Mouse (Mus musculus) spleen, postnatal 14 days (tissue): ENCODE data around the gene Kirrel3.

Source experiments
- DNase-seq, 2 experiments: peaks; one replicate each; pipeline ENCODE4 v3.0.0; 2021 to 2022; ENCODE audit warnings: low spot score in 2 of 2

The Kirrel3 gene

DNA sequence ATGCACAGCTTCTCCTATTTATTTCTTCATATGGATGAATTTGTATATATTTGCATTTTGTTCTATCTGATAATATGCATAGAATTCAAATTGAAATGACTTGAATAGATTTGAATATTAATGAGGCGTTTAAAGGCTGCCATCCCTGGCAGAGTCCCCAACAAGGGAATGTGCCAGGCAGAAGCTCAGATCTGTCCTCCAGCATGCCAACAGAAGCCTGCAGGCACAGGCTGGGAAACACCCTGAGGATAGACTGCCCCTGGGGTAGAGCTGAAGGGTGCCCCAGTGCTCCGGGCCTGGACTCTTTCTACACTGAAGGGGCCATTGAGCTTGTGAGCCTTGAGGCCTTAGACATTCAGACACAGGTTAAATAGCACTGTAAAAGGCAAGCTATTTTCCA is 21.5 kb downstream of the Kirrel3 start:
- DNase-seq = no peak

GRCm38 (mm10) chr9:34518861-34519260 is 33.2 kb downstream of the Kirrel3 start:
- no peak for DNase-seq

DNA sequence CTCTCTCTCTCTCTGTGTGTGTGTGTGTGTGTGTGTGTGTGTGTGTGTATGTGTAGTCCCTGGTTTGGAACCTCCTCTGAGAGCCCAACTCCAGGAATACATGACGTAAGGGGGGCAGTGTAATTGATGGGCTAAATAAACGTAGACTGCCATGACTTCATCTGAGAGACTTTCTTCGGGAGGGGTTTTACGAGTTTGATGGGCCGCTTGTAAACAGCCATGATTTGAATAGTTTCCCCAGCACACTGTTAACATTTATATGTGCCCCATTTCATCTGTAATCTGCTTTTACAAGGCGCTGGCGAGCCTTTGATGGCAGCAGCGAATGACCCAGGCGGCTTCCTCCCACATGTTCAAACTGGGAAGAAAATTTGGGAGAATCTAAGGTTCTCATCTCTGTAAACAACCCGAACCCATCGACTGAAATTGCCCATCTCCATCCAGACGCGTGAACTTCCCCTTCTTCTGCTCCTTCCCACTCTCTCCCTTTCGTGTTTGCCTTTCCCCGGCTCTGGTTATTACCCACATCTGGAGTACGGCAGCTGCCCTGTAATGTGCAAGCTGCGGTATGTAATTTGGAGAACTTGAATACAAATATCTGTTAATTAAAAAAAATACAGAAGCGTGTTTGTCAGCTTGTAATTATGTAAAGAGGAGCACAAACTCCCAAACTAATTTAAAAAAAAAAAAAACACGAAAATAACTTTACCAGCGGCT is 34.7 kb downstream of the Kirrel3 start:
- no peak for DNase-seq

DNA sequence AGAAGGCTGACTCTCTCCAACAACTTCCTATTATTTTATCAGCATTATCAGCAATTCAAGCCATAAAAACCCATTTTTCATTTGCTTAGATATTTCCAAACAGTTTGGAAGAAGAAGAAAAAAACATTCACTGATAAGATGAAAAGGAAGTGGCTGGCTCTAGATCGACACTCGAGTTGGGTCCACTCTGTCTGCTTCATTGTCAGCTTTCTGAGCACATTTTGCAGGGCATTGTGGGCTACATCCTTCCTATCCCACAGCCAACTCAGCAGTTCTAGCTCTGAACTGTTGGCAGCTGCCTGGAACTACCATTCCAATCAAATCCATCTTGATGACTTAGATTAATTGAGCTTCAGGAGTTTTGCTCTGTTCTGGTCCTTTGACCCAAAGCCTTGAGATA is 40.0 kb downstream of the Kirrel3 start:
- DNase-seq = no peak

DNA sequence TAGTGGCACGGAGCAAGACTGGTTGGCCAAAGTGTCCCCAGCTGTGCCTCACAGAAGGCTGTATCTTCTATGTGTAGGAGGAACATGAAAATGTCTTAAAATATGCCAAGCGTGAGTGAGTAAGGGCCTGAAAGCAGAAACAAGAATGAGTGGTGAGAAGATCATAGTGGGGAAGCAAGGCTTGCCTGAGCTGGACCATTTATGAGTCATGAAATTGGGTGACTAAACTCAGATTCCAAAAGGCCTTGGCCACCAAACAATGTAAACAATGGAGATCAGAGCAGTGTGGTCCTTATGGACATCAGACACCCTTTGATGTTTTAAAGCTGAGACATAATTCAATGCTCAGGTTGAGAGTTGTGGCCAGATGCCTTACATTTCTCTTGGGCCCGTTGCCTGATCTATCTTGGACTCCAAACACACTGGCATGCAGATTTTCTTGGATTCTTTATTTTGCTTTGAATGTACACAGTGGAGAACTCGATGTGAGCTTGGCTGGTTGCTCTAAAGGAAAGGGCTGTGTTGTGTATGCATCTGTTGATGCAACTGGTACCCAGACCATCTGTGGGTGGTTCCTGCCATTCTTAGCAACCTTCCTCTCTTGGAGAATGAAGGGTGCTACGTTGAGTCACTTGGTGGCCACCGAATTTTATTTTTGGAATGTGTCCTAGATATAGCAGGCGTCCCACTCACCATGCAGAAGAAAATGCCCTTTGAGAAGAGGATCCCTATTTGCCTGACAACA is 53.1 kb downstream of the Kirrel3 start:
- no peak for DNase-seq

GRCm38 (mm10) chr9:34541908-34542307 is 56.2 kb downstream of the Kirrel3 start:
- DNase-seq = no peak

DNA sequence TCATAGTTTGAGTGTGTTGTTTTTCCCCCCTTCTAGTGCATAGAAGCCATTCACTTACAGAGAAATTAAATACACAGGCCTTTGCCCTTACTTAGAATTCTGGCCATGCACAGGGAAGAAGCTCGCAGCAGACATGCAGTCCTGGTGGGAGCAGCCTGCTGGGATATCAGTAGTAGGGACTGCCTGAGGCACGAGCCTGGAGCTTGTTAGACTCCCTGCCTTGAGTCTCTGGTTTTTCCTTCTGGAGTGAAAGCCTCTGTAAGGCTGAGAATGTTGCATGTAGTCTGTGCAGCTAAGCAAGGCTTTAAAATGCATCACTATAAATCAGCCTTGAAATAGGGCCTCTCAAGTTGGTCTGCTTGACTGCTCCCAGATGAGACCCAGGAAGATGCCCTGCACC is 70.0 kb downstream of the Kirrel3 start:
- no peak for DNase-seq

DNA sequence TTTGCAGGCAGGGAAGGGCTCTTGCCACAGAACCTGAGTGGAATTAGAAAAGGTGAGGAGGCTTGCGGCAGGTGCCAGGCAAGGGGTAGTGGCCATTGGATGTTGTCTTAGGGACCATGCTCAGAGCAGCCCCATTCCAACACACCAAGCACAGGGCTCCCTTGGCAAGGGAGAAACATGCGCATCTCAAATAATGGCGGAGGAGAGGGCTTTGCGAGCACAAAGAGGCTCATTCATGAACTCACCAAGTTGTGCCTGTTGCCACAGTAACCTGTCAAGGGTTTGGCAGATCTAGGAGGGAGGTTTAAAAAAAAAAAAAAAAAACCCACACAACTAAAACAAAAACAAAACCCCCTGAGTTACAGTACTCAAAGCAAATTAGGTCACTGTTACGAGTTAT is 72.2 kb downstream of the Kirrel3 start:
- no peak for DNase-seq

GRCm38 (mm10) chr9:34558291-34558899 is 72.7 kb downstream of the Kirrel3 start:
- no peak for DNase-seq

DNA sequence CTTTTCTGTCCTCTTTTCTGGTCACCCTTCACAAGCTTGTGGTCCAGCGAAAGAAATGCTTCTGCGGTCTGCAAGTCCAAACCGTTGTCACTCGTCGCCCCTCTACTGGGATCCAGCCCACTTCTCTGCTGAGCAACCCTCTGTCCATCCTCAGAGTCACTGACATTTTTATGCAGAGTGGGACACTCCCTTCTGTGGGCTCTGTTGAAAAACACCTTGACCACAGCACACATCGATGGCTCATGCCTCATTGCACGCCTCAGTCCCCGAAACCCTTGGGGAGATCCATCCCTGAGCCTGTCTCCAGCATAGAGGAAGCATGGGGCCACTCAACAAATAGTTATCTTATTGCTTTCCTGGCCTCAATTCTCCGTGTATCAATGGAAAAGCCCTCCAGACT is 73.4 kb downstream of the Kirrel3 start:
- DNase-seq = no peak

- DNase-seq = no peak
Measured at GRCm38 (mm10) chr9:34561281-34561680, 75.6 kb downstream of the Kirrel3 start.

DNA sequence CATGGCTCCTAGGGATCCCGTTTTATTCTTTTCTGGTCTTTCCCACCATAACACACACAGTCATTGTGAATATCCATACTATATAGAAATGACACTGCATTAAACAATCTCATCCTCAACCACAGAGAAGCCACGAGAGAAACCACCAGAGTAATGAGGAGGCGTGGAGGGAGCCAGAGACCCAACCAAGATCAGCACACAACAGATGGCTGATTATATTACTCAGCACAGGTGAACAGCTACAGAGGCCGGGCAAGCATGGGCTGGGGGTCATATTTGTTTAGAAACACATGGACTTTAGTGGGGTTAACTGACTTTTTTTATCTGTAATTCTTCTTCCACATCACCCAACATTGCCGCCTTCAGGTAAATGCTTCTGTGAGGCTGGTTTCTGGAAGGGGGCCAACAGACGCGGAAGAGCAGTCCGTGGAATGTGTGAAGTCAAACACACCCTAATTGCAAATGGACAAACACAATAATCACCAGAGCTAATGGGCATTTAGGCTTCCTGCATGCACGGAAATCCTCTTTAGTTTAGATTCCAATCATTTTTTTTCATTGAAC is 76.8 kb downstream of the Kirrel3 start:
- DNase-seq = no peak

DNA sequence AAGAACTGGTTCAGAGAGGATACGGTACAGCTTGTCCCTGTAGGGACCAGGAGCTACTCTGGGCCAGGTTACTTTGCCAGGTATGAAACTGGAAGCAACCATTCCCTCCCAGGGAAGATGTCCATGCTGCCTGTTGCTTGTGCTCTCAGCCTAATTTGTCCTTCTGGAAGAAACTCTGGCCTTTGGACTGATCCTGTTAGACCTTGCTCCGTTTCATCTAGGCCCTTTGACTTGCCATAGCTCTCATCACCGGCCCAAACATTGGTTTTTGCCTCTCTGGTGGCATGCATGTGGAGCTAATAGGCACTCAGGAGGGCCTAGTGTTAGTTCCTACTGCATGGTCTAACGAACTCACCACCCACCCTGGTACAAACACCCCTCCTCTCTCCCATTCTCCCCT is 88.2 kb downstream of the Kirrel3 start:
- DNase-seq = no peak

DNA sequence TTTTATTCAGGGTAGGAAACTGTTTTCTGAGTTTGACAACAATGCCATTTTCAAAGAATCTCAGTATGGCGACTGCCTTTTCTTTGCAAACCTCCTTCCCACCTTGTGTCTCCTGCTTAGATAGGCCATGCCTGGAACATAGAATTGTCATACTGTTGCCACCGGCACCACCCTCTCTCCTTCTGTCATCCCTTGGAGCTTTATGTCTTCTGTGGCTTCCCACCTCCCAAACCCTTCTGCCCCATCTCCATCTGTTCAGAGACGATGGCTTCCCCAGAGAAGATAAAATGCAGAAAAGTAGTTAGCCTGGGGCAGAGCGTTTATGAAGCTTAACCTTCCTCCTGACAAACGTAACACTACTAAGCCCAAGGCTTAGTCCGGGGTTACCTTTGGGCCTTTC is 88.9 kb downstream of the Kirrel3 start:
- DNase-seq = no peak

- no peak for DNase-seq
Measured at GRCm38 (mm10) chr9:34579174-34579573, 93.5 kb downstream of the Kirrel3 start.

DNA sequence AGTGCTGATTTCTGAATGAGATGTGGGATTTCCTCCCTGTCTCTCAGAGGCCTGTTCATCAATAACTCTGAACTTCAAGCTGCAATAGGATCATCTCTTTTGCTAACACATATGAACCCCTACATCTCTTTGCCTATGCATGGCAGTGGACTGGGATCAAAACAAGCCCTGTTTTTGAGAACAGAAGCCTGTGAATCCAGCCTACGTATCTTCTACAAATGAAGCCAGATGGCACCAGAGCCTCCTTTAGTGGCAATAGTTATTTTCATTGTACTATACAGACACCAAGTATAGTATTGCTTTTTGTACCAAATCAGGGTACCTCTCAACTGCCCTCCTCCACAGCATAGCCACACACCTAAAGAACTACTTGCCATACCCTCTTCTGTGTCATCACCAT is 94.4 kb downstream of the Kirrel3 start:
- no peak for DNase-seq

DNA sequence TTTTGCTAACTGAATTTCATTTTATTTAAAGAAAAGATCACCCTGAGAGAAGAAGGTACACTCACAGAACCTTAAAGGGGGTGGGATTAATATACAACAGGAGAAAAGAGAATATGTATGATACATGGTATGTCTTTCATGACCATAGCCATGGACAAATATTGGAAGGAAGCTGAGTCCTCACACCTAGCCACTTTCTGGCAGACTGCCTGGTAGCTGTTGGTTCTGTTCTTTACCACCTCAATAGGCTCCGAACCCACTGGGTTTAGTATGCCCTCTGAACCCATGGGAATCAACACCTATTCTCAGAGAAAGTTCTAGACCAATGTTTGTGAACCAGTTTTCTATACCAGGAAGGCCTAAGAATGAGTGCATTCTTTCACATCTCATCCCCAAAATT is 96.8 kb downstream of the Kirrel3 start:
- DNase-seq = no peak

DNA sequence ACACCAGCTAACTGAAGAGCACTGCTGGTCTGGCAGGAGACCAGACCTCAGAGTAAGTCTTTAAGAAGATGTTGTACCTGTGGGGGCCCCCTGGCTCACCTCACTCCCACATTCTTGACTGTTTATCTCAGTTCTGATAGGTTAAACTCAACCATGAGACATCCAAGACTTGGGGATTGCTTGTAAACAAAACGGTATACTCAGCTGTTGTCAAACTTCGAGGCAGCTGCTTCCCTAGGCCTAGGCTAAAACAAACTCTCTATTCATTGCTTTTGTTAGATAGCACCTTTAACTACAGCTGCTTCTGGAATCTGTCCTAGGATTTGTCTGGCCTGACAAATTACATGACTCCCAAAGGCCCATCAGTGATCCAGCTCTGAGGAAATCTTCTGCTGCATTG is 99.8 kb downstream of the Kirrel3 start:
- no peak for DNase-seq

DNA sequence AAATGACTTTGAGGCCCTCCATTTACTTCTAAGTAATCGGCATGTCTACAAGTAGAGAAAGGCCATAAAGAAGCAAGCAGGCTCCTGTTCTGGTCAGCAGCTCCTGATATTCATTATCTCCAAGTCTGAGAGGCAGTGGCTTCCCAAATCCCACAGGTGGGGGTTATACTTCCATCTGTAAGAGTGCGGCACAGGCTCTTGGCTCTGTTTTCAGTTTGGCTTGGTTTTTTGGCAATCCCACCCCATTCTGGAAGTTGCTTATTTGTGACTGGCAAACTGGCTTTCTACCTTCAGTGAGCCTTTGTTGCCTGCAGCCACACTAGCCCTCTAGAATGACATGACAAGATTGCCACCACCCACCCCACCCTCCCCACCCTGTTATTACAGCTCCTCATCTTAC is 100.4 kb downstream of the Kirrel3 start:
- no peak for DNase-seq

- DNase-seq = no peak
Measured at GRCm38 (mm10) chr9:34589799-34590198, 104.1 kb downstream of the Kirrel3 start.

DNA sequence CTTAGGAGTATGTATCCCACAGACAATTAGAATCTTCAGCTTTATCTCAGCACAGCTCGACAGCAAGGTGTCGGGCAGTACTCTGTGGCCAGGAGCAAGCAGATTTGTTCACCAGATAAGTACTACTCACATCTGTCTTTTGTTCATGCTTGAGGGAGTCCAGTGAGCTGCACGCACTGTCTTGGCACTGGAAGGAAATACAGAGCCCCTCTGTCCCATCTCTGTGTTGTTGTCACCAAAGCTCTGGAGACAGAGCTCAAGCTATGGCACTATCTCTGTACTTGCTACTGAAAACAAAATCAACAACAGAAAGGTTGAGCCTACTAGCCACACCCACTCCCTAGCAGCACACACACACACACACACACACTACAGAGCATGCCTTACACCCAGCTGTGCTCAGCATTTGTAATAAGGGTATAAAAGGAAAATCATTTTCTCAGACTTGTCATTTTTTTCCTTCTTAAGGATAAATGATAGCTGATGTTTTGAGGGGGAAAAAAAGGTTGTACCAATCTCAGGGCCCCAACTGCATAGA is 106.4 kb downstream of the Kirrel3 start:
- no peak for DNase-seq

DNA sequence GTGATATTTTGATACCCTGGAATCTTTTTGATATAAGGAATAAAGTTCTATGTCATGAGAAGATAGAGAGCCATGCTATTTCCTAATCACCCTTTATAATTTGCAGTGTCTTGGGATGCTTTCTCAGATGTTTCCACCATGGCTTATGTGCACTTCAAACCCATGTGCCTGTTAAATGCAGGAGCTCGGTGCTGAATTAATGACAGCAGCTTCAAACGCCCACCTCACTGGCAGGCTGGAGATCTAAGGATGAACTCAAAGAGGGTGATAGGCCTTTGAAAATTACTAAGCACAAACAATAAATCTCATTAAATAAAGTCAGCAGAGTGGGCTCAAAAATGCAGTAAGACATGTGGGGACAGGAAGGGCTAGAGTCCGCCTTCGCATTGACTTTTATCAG is 108.2 kb downstream of the Kirrel3 start:
- DNase-seq = no peak

DNA sequence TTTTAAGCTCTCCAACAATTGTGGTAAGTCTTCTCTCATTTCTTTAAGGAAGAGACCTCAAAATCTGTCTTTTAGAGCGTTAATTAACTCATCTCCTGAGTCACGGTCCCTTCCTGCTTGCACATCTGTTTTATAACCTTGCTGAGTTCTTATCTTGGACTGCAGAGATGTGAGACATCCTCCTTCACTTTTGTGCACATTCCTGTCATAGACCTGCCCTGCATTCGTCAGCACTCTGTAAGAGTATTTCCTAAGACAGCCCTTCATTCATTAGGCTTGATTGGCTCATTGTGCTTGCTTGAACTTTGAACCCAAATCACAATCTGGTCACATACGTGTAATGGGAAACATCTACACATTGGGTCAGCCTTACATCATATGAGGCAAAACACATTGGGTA is 114.6 kb downstream of the Kirrel3 start:
- DNase-seq = no peak
